Mouse (Mus musculus) T-helper 1 cell (primary cell): ENCODE measurements around the gene Stkld1.

Experiments used
- in situ Hi-C: fragments of 300-600 bp; cut with MboI, MseI; formaldehyde crosslinking; loops from one replicate; pipeline ENCODE4 v1.15.1; 2025; ENCODE audit warnings: high pct_unique_total_duplicates

Gene Stkld1

DNA sequence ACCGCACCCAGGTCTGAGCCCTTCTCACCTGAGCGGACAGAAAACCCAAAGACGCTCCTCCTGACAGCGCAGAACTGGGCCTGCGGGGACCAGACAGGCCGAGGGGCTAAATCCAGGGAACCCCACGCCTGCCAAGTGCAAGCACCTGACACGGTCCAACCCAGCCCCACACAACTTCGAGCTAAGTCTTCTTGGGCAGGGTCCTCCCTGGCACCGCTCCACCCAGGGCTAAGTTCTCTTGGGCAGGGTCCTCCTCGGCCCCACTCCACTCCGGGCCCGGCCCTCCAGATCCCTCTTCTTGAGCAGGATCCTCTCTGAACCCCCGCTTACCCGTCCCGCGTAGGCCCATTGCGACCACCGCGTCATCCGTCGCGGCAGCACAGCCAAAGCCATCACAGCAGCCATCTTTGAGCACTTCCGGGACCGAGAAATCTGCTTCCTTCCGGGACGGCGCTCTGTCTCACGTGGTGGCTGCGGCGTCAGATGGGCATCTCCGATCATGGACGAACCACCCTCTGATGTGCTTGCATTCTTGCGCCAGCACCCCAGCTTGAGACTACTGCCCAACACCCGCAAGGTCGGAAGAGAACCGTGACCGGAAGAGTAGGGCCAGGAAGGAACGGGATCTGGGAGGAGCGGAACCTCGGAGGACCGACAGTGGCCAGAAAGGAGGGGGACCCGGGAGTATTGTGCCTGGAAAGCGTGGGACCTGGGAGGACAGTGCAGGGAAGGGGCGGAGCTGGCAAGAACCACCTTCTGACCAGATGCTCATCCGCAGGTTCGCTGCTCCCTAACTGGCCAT, 17.7 kb upstream of the Stkld1 start, which contains the start of the genes Surf2 and Surf1:
TSS of gene Surf2 (plus strand) at position 441 of the 802 bp plus-strand sequence.
TSS of gene Surf1 (minus strand) at position 604 of the 802 bp plus-strand sequence.
- in situ Hi-C loops, result no loop called here

DNA sequence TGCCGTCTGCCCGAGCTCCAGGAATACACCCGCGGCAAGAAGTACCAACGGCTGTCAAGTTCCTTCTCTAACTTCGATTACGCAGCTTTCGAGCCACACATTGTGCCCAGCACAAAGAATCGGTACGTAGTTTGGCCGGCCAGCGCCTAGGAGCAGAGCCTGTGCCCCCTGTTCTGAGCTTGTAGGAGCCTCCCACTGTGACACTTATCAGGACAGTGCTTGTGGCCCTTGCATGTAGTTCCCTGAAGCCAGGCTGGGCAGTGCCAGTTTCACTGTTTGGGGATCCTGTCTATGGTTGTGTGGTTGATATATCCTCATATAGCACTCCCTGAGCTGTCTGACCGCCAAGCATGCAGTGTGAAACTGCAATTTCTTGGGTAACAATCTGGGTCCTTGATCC, 17.1 kb upstream of the Stkld1 start:
- in situ Hi-C loops, result no loop called here

DNA sequence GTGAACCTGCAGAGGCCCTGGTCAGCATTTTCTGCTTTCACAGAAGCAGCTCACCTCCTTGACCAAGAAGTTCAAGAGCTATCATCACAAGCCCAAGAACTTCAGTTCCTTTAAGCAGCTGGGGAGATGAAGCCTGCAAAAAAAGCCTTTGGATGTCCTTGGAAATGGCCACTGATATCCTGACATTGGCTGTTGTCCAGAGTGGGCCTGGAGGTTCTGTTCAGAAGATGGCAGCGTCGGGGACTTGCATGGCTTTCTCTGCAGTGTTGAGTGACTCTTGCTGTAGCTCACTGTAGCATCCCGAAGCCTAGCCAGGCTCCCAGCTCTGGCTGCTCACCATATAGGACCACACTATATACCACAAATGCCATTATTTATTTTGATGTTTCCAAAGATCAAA, 14.2 kb upstream of the Stkld1 start:
- in situ Hi-C loops, result loop anchor here (10.0 kb wide), 1 partner anchor 1955 kb away; the partner anchor contains the start of gene Dph7

DNA sequence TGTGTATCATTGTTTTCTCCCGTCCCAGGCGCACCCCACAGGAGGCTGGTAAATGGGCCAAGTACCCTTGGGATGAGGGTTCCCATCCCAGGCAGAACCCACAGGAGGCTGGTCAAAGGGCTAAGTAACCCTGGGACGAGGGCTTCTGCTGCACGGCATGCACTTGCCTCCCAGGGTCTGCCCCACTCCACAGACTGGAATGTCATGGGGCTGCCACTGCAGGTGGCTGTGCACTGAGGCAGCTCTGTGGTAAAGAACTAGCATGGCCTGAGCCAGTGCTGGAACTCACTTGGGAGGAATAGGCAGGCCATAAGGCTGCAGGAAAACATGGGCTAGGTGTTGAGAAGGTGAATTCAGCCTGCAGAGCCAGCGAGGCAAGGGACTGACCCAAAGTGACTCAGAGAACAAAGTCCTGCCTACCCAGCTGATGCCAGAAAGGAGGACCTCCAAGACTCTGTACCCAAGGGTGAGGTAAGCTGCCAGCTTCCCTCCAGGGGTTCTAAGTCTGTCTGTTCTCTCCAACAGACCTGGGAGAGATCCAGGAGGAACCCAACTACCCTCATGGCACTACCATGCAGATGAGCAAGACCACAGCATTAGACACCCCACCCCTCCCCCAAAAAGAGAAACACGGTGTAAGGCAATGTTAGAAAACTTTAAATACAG, 13.5 kb upstream of the Stkld1 start:
- in situ Hi-C loops, result loop anchor here (10.0 kb wide), 1 partner anchor 1956 kb away; the partner anchor contains the start of gene Dph7

DNA sequence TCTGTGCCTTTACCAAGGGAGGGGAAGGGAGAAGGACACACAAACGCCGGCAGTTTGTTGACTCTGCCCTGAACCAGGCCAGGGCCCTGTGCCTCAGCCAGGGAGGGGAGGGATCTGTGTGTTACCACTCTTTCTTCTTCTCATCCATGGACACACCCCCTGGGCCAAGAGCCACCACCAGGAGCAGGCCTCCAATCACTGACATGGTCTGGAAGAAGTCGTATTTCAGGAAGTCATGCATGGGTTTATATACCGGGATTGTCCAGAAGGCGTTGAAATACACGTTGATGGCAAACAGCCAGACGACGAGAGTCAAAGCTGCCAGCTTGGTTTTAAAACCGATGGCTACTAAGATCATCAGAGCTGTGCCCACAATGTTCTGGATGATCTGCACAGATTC, 12.1 kb upstream of the Stkld1 start:
- in situ Hi-C loops, result loop anchor here (10.0 kb wide), 1 partner anchor 1957 kb away; the partner anchor contains the start of gene Dph7

DNA sequence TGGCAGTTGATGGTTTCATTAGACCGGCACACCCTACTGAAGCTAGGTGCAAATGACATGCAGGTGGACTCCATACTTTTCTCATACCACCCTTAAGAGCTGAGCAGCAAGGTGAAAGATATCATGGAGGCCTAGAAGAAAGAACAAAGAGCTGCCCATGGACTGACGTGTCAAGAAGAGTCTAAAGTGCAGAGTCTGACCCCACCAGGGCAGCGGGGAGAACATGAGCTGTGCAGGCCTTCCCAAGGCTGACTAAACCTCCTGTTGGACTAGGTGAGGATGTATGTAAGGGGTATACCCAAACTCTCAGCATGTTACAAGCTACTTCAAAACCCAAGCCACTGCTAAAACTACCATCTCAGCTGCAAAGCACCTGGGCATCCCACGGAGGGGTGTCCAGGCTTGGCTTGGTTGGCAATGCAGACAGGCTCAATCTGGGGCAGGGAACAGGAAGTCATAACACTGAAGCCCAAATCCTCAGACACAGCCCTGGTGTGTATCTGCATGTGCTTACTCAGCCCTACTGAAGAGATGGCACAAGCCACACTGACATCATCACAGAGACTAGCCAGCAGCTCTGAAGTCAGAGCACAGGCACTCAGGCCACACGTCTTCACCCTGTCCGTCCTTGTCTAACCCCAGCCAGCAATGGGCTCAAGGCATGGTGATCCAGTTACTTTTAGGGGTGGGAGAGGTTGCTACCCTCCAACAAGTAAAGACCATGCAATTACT, 5.9 kb upstream of the Stkld1 start:
- in situ Hi-C loops, result loop anchor here (10.0 kb wide), 1 partner anchor 1963 kb away; the partner anchor contains the start of gene Dph7

DNA sequence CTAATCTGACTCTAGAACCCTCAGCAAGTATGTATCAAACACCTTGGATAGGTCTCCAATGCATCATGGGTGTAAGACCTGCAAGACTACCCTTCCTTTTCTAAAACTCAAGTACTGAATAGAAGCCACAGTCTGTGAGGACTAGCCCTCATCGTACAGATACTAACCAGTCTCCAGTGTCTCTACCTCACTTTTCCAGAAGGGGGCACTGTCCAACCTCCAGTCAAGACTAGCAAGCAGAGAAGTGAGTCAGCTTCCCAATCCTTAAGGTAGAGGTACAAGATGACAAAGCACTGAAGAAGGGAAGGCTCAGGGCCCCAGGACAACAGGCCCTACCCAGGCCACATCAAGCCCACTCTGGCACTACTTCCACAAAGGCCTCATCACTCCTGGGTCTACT, 3.5 kb upstream of the Stkld1 start:
- in situ Hi-C loops, result loop anchor here (5.0 kb wide), 1 partner anchor 97 kb away; the partner anchor contains the start of gene Slc2a6

DNA sequence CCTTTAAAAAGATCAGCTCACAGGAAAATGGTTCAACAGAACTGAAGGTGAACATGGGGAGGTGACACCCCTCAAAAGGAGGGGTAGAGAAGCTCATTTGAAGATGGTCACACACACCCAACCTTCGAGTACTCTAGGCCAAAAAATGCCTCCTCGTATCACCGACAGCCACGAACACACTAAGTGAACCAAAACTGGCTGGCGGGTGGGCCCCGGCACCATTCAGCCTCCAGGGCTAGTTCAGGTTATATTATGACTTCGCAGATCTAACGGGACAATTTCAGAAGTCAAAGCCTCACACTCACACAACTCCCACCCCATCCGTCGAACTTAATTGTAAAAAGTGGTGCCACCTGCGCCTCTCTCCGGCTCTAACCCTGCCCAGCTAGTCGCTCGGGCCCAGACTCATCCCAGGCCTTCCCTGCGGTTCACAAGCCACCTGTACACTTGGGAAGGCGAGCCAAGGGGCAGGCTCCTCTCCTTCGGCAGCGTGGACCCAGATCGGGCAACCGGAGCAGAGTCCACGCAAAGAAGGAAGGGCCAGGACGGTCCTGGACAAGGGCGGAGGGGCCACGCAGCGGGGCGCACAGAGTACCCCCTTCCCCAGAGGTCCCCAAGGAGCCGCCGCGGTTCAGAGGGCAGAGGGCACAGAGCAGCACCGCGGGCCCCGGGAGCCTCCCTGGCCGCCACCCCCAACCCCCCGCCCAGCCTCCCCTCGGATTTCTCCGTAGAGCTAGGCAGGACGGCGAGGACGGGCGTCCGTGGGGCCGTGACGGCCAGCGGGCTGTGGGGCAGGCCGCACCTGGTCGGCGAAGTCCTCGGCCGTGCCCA, 1.2 kb upstream of the Stkld1 start:
- in situ Hi-C loops, result loop anchor here (5.0 kb wide), 1 partner anchor 95 kb away; the partner anchor contains the start of gene Slc2a6

DNA sequence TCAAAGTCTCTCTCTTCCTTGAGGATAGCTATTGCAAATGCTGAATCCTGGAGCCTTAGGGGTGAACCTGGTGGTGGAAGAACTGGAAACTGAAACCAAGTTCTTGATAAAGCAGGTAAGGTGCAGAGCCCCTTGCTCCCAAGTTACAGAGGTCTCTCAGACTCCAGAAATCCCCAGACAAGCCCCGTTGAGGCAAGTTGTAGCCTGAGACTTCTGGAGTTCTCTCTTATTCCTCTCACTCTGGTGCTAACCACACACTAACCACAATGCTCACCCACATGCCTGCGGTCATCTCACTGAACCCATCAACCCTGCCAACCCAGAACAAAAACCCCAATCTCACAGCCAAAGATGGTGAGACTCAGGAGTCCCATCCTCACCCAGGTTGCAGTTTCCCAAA, 1.4 kb downstream of the Stkld1 start:
- in situ Hi-C loops, result loop anchor here (5.0 kb wide), 1 partner anchor 72 kb away; the partner anchor contains the start of gene Cacfd1

DNA sequence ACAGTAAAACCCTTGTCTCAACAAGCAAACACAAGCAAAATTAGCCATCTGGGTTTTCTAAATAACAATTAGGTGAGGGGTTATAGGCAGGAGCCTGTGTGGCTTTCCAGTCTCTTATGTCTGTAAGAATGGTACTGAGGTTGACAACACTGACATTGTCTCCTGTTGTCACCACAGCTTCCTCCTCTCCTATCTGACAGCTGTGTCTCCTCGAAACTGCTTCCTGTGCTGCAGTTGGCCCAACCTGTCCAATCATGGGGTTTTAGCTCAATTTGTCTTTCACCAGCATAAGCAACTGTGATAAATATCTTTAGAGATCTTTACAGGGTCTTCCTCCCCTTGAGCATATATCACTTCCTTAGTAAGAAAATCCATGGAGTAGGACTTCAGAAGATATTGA, 2.6 kb downstream of the Stkld1 start:
- in situ Hi-C loops, result loop anchor here (5.0 kb wide), 1 partner anchor 71 kb away; the partner anchor contains the start of gene Cacfd1

DNA sequence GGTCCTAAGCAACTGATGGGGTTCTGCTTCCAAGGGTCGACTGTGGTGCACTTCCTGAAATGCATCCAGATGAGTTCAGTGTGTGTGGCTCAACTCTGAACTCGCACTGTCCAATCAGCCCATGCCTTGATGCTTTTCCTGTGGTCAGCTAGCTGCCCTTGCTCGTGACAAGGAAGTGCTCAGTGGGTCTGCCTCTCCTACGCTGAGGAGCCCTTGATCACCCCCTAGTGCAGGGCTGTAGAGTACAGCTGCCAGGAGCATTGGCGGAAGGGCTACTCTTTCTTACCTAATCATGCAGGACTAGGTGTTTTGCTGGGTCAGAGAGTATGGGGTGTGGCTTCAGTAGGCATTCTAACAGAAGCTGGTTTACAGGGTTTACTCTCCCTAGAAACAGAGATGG, 7.7 kb downstream of the Stkld1 start:
- in situ Hi-C loops, result no loop called here

DNA sequence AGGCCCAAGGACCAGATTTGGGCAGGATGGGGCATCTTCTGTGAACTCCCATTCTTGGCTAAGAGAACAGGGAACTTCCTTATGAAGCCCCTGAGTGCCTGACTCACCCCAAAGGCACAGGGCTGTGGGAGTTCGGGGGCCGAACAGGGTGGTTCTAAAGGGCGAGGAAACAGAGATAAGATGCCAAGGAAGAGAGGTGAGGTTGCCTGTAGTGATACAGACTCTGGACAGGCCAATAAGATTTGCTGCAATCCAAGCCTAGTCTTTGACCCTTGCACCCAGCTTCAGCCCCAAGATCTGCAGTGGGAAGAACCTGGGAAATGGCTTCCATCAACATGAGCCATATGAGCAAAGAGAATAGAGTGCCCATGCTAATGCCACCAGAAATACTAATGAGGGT, 9.4 kb downstream of the Stkld1 start:
- in situ Hi-C loops, result no loop called here

DNA sequence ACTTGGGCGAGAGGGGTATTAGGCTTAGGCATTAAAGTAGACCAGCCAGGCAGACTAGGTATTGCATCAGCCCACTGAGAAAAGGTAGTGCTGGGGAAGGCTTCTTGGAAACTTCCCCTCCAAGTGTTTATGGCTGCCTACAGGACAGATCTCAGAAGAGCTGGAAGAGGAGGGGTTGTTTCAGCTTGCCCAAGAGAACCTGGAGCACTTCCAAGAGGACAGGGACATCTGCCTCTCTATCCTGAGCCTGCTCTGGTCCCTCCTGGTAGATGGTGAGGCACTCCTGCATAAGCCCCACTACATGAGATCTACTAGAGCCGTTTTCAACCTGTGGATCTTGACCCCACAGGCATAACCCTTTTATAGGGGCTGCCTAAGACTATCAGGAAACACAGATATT, 16.6 kb downstream of the Stkld1 start:
- in situ Hi-C loops, result no loop called here

DNA sequence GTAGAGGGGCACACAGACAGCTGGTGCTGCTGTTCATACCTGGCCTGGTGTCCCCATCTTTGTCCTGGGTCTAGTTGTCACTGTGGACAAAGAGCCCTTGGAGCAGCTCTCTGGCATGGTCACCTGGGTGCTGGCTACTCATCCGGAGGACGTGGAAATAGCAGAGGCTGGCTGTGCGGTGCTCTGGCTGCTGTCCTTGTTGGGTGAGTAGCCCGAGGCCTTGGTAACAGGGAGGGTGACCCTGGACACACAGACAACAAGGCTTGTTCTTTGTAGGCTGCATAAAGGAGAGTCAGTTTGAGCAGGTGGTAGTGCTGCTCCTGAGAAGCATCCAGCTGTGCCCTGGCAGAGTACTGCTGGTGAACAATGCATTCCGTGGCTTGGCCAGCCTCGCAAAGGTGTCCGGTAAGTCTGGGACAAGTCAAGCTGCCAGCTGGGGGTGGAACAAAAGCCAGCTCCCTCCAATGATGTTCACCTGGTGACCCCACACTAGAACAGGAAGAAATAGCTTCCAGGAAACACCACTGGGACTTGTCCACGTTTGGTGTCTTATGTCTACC, 17.6 kb downstream of the Stkld1 start:
- in situ Hi-C loops, result no loop called here

DNA sequence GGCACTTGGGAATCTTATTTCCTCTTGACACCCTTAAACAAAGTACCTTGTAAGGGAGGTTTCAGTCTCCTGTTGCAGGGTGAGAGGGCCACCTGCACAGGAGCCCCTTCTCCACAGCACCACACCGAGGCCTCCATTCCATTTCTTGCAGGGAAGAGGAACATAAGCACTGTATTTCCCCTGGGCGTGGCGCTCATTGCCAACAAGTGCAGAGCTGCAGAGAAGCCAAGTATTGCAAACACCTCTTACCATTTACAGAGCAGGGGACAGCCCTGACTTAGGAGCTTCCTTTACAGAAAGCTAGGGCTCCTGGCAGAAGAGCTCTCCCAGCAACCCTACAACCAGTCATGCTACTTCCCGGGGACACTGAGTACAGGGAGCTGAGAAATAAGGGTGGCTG, 18.3 kb downstream of the Stkld1 start:
- in situ Hi-C loops, result no loop called here

DNA sequence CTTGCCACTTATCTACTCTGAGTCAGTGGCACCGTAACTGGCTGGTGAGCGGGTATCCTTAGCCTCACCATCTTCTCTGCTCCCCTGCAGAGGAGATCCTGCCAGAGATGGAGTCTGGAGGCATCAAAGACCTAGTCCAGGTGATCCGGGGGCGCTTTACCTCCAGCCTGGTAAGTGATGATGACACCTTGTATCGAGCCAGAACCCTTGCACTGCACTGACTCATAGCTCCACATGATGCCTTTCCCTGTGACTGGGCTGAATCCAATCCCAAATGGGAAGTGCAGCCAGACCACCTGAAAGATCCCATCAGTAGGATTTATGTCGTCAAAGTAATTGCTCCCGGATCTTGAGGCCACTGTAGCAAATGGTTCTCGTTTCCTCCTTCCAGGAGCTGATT, 19.0 kb downstream of the Stkld1 start:
- in situ Hi-C loops, result no loop called here

DNA sequence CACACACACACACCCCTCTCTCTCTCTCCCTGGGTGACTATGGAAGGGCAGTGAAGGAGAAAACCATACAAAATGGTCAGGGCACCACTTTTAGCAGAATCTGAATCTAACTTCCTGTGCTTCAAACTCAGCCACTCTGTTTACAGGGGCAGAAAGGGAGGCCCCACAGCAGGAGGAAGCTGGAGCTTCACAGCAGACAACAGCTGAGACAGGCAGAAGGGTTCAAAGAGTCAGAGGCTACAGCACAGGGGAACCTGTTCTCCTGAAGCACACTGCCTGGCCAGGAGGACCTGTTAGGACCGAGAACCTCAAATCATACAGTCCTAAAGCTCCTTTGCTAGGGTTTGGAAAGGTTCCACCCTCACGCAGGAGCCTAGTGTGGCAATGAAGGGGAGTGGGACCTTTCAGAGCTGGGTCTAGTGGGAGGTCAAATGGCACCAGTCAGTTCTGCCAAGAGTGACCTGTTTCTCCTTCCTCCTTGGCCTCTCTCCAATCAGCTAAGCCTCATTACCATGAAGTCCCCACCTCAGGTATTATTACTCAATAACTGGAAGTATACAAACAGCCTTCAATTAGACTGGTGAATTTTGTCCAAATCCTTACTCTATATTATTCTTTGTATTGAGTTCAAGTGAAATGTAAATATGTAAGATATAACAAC, 21.0 kb downstream of the Stkld1 start:
- in situ Hi-C loops, result no loop called here

DNA sequence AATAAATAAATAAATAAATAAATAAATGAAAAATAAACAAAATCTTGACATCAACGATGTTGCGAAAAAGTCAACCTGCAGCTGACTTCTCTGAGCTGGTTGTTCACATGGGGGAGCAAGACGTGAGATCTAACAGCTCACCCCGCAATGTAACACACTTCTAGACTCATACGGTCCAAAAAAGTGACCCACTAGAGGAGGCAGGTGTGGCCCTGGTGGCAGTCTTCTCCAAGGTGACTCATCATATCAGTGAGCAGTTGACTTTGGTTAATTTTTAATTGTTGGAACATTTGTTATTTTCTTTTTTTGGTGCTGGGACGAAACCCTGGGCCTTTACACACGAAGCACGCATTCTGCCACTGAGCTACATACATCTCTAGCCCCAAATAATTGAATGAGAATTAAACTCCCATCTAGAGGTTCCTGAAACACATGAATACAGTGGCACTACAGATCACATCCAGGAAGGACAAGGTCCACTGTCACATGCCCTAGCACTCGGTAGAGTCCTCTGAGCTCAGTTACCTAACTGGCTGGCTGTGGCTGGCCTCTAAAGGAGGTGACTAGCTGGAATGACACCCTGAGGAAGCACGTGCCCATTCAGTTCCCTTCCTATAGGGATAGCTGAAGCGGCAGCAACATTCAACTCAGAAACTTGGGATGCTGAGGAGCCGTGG, 23.1 kb downstream of the Stkld1 start:
- in situ Hi-C loops, result no loop called here

DNA sequence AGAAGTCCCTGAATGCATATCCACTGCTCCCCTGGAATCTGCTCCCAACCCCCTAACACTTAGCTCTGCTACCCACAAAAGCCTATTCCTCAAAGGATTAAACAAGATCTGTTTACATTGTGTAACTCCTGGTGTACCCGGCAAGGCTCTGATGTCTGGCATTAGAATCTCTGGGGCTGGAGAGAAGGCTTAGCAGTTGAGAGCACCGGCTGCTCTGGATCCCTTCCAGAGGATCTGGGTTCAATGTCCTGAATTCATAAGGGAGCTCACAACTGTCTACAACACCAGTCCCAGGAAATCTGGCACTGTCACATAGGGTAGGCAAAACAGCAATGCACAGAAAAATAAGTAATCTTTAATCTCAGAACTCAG, 23.6 kb downstream of the Stkld1 start:
- in situ Hi-C loops, result no loop called here

DNA sequence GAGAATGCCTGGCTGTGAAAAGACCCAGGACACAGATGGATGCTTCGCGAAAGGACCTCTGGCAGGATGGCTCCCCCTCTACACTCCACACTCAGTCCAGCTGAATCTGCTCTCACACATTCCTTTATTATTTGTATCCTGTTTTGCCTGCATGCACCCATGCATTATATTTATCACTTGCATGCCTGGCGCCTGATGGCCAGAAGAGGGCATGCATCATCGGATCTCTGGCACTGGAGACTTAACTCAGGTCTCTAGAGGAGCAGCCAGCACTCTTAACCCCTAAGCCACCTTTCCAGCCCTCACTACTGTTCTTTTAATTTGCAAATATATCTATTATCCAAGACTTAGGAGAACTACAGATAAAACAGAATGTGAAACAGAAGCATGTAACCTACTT, 26.9 kb downstream of the Stkld1 start:
- in situ Hi-C loops, result no loop called here
